Mouse (Mus musculus) embryonic facial prominence, embryonic 13.5 days (tissue): ENCODE measurements around the gene Gm5538. TPM values are rescaled to one million over a fixed set of nuclear protein-coding genes. Genes with fewer than 3 reads are reported as not detected.

Experiments
- ATAC-seq: fragments of 200-750 bp; cut with Nextera tagmentation; 2 replicates; pipeline ENCODE4 v1.8.0; 2017; ENCODE audit warnings: low read depth; ENCODE audit not compliant: insufficient number of reproducible peaks, insufficient read depth, low FRiP score, low TSS enrichment
- H3K27ac ChIP-seq: fragments of 300-500 bp; sonication (generic); 2 replicates; pipeline ENCODE4 v1.5.1; 2015; ENCODE audit warnings: moderate library complexity, mild to moderate bottlenecking, inconsistent platforms
- H3K27me3 ChIP-seq: fragments of 300-500 bp; sonication (generic); 2 replicates; pipeline ENCODE4 v1.6.1; 2015; ENCODE audit warnings: mild to moderate bottlenecking, inconsistent platforms
- H3K36me3 ChIP-seq: fragments of 300-500 bp; sonication (generic); 2 replicates; pipeline ENCODE4 v1.6.1; 2015; ENCODE audit warnings: mild to moderate bottlenecking, inconsistent platforms
- H3K4me1 ChIP-seq: fragments of 300-500 bp; sonication (generic); 2 replicates; pipeline ENCODE4 v1.6.1; 2015; ENCODE audit warnings: inconsistent platforms
- H3K4me2 ChIP-seq: fragments of 300-500 bp; sonication (generic); 2 replicates; pipeline ENCODE4 v1.6.1; 2015; ENCODE audit warnings: moderate library complexity, mild to moderate bottlenecking, inconsistent platforms
- H3K4me3 ChIP-seq: fragments of 300-500 bp; sonication (generic); 2 replicates; pipeline ENCODE4 v1.5.1; 2015; ENCODE audit warnings: mild to moderate bottlenecking, inconsistent platforms
- H3K9ac ChIP-seq: fragments of 300-500 bp; sonication (generic); 2 replicates; pipeline ENCODE4 v1.6.1; 2015; ENCODE audit warnings: mild to moderate bottlenecking, inconsistent platforms
- H3K9me3 ChIP-seq: fragments of 300-500 bp; sonication (generic); 2 replicates; pipeline ENCODE4 v1.6.1; 2016; ENCODE audit warnings: inconsistent platforms
- WGBS: fragments of 180-500 bp; shearing (Covaris S2); methylation state at CpG from one replicate; pipeline ENCODE4 v1.1.7; 2015; ENCODE audit warnings: mixed read lengths; 5-methylcytosine and 5-hydroxymethylcytosine counted together
- polyA plus RNA-seq: library from polyadenylated mRNA; unstranded; fragments of >200 nt; fragmentation: Nextera tagmentation; extraction: Ambion mirVana; gene quantifications from 2 replicates; pipeline ENCODE4 v1.2.1, GENCODE M21; 2015

The Gm5538 gene
- not detected in 2 replicates for polyA plus RNA-seq

DNA sequence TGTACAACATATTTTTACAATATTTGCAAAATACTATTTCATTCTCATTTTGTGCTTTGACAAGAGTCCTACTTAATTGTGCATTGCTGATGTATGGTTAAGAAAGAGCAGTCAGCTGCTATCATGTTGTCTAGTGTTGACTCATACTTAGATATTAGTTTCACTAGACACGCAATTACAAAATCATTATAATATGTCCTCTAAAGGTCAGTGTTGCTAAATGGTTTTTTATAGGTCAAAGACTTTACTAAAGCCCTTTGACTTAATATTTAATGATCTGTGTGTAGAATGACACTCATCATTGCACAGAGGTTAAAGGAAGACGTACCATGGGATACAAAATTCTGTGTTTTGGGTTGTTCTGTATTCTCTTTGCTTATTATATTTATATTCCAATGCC, at the start of gene Gm5538:
TSS of gene Gm5538 (plus strand) at position 301 of the 400 bp plus-strand sequence.
- H3K36me3 ChIP-seq: no peaks in the 10 kb centered on the region
- H3K9ac ChIP-seq: no peak within 1 kb of the TSS
- H3K4me1 ChIP-seq: no peaks in the 10 kb centered on the region
- H3K4me2 ChIP-seq: no peak within 1 kb of the TSS
- no peak within 1 kb of the TSS for H3K4me3 ChIP-seq
- 88% methylated on average over 2 of the region's 2 CpGs for WGBS
- ATAC-seq: no peak
- H3K27ac ChIP-seq: no peak within 1 kb of the TSS
- no peaks in the 10 kb centered on the region for H3K27me3 ChIP-seq
- H3K9me3 ChIP-seq: no peaks in the 10 kb centered on the region

GRCm38 (mm10) chr3:59697391-59697790, 32.2 kb upstream of the Gm5538 start:
- no peaks in the 10 kb centered on the region for H3K4me1 ChIP-seq
- H3K36me3 ChIP-seq: no peaks in the 10 kb centered on the region
- H3K4me3 ChIP-seq: no peak overlapping the region
- no peaks in the 10 kb centered on the region for H3K9me3 ChIP-seq
- no peak for ATAC-seq
- no peak overlapping the region for H3K27ac ChIP-seq
- 82% methylated on average over 3 of the region's 3 CpGs for WGBS
- H3K27me3 ChIP-seq: no peaks in the 10 kb centered on the region
- no peak overlapping the region for H3K4me2 ChIP-seq
- no peak overlapping the region for H3K9ac ChIP-seq

- WGBS: 93% methylated on average over 1 of the region's 1 CpGs
- Histone ChIP-seq H3K4me1 (no peaks in the 10 kb centered on the region), H3K27ac (no peak overlapping the region), H3K9ac (no peak overlapping the region), H3K27me3 (no peaks in the 10 kb centered on the region), H3K36me3 (no peaks in the 10 kb centered on the region), H3K9me3 (no peaks in the 10 kb centered on the region), H3K4me2 (no peak overlapping the region), H3K4me3 (no peak overlapping the region)
- ATAC-seq: no peak
Measured at GRCm38 (mm10) chr3:59702614-59703110, 26.9 kb upstream of the Gm5538 start.

DNA sequence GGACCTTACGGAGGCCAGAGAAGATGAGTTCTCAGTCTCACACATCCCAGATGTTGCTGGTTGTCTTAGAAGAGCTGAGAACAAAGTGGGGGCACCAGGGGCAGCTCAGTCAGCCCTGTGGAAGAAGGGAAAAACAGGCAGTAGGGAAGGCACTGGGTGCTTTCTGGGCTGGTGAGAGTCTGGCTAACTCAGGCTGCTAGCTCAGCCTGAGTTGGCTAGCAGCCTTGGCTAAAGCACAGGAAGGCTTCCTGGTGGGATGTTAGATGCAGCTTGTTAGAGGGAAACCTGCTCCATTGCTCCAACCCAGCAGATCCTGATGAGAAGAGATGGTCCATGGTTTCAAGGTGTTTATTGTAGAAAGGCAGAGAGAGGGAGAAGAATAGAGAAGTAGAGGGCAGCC, 10.3 kb downstream of the Gm5538 start:
- no peaks in the 10 kb centered on the region for H3K4me1 ChIP-seq
- H3K36me3 ChIP-seq: no peaks in the 10 kb centered on the region
- ATAC-seq: no peak
- no peak overlapping the region for H3K4me2 ChIP-seq
- H3K27ac ChIP-seq: no peak overlapping the region
- H3K9ac ChIP-seq: no peak overlapping the region
- no peaks in the 10 kb centered on the region for H3K27me3 ChIP-seq
- WGBS: 85% methylated on average over 1 of the region's 1 CpGs
- no peaks in the 10 kb centered on the region for H3K9me3 ChIP-seq
- no peak overlapping the region for H3K4me3 ChIP-seq

DNA sequence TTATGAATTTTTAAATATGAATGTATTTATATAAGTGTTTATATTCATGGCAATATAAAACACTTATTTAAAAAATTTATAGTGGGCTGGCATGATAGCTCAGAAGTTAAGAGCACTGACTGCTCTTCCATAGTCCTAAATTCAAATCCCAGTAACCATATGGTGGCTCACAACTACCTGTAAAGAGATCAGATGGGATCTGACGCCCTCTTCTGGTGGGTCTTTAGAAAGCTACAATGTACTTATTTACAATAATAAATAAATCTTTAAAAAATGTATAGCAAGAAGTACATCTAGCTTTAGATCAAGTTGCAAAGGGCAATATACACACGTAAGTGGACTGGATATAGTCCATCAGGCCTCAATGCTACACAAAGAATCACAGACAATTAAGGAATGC, 14.6 kb downstream of the Gm5538 start:
- no peaks in the 10 kb centered on the region for H3K36me3 ChIP-seq
- no peak overlapping the region for H3K27ac ChIP-seq
- H3K9ac ChIP-seq: no peak overlapping the region
- H3K4me1 ChIP-seq: no peaks in the 10 kb centered on the region
- H3K9me3 ChIP-seq: no peaks in the 10 kb centered on the region
- H3K4me2 ChIP-seq: no peak overlapping the region
- H3K27me3 ChIP-seq: no peaks in the 10 kb centered on the region
- no peak for ATAC-seq
- WGBS: 12% methylated on average over 2 of the region's 2 CpGs
- H3K4me3 ChIP-seq: no peak overlapping the region

Other genes starting within 250 kb of the Gm5538 start
- gene Gm8298, start 131.3 kb downstream of the Gm5538 start, polyA plus RNA-seq: not detected in 2 replicates
- gene C130079G13Rik, start 195.4 kb downstream of the Gm5538 start, polyA plus RNA-seq: 0.07 and 0.10 TPM in 2 replicates